Mouse (Mus musculus) liver, embryonic 14.5 days (tissue): ENCODE data around the gene Wdr76.
"Not testable (repeated sequence)": the region's sequence is repeated elsewhere in the genome, so short reads cannot be mapped to it uniquely, and the experiment has no call there.

Experiments used
- CTCF ChIP-seq: IDR thresholded peaks from 2 replicates; pipeline ENCODE4 v1.5.1; 2016; ENCODE audit warnings: antibody characterized with exemption, low read depth, control low read depth
- EP300 ChIP-seq: IDR thresholded peaks from 2 replicates; pipeline ENCODE4 v1.6.1; 2016; ENCODE audit warnings: antibody characterized with exemption, low read depth

DNA sequence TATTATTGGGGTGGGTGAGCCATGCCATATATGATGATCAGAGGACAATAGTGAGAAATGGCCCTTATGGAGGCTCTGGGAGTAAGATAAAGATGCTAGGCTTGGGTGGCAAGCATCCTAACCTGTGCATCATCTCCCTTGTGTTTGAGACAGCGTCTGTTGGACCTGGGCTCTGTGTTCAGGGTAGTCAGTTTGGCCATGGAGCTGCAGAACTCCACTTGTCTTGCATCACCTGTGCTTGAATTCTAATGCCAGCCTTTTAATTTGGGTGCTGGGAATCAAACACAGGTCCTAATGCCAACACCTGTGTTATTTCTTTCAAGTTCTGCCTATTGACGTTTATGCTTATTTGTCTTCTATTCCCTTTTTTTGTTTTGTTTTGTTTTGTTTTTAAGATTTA, 31.2 kb upstream of the Wdr76 start:
- not testable (repeated sequence) for TF ChIP-seq CTCF, EP300
